Mouse (Mus musculus) lung, postnatal 0 days (tissue): Measurements from ENCODE around the gene Nit1.

Source experiments
- CTCF ChIP-seq: IDR thresholded peaks from 2 replicates; pipeline ENCODE4 v1.5.1; 2016; ENCODE audit warnings: antibody characterized with exemption, mild to moderate bottlenecking
- EP300 ChIP-seq: IDR thresholded peaks from 2 replicates; pipeline ENCODE4 v1.6.1; 2016; ENCODE audit warnings: antibody characterized with exemption, mild to moderate bottlenecking, control low read depth

- TF ChIP-seq CTCF (peak; percentile 21; the same call in 1 of the 2 replicates), EP300 (no peak)
These were observed 36.7 kb upstream of the Nit1 start for GRCm38 (mm10) chr1:171382096-171382620.
